Mouse (Mus musculus) liver, adult 2 months (tissue): ENCODE data around the gene Dynll2. TPM values are rescaled to one million over a fixed set of nuclear protein-coding genes. Genes with fewer than 3 reads are reported as not detected.

Experiments
- DNase-seq: peaks from one replicate; pipeline ENCODE4 v3.0.0-alpha.2; 2011; ENCODE audit warnings: low read depth, low spot score; ENCODE audit errors: extremely low read depth
- H3K27ac ChIP-seq: fragments of 200-500 bp; replicated peaks from 2 replicates; pipeline ENCODE4 v1.5.1; 2012; ENCODE audit warnings: low read depth, mild to moderate bottlenecking, control low read depth, inconsistent platforms, low read length; ENCODE audit not compliant: insufficient read depth
- H3K27me3 ChIP-seq: fragments of 200-500 bp; 2 replicates; pipeline ENCODE4 v1.6.1; 2012; ENCODE audit warnings: mild to moderate bottlenecking, moderate library complexity, low read length, inconsistent platforms; ENCODE audit not compliant: control insufficient read depth, insufficient read depth
- H3K36me3 ChIP-seq: fragments of 200-500 bp; 2 replicates; pipeline ENCODE4 v1.6.1; 2012; ENCODE audit warnings: low read length, inconsistent platforms; ENCODE audit not compliant: control insufficient read depth, insufficient read depth
- H3K4me1 ChIP-seq: fragments of 200-500 bp; 2 replicates; pipeline ENCODE4 v1.6.1; 2011; ENCODE audit warnings: low read length; ENCODE audit not compliant: control insufficient read depth, insufficient read depth
- H3K4me3 ChIP-seq: fragments of 200-500 bp; 2 replicates; pipeline ENCODE4 v1.5.1; 2011; ENCODE audit warnings: low read depth, mild to moderate bottlenecking, control low read depth, low read length, moderate library complexity; ENCODE audit not compliant: insufficient read depth
- H3K79me2 ChIP-seq: fragments of 200-500 bp; 2 replicates; pipeline ENCODE4 v1.6.1; 2012; ENCODE audit warnings: inconsistent platforms, mild to moderate bottlenecking, low read length, moderate library complexity; ENCODE audit not compliant: control insufficient read depth, insufficient read depth
- H3K9ac ChIP-seq: fragments of 200-500 bp; 2 replicates; pipeline ENCODE4 v1.6.1; 2012; ENCODE audit warnings: low read depth, mild to moderate bottlenecking, control low read depth, inconsistent platforms, low read length
- CTCF ChIP-seq: fragments of 200-500 bp; IDR thresholded peaks from 2 replicates; pipeline ENCODE4 v1.5.1; 2011; ENCODE audit warnings: low read depth, low read length, control low read depth
- POLR2A ChIP-seq: fragments of 200-500 bp; IDR thresholded peaks from 2 replicates; pipeline ENCODE4 v1.6.1; 2011; ENCODE audit warnings: low read length, control low read depth; ENCODE audit not compliant: insufficient read depth; ENCODE audit errors: extremely low read depth
- WGBS: fragments of 180-500 bp; shearing (Covaris S2); methylation state at CpG from one replicate; pipeline ENCODE4 v1.1.7; 2018; 5-methylcytosine and 5-hydroxymethylcytosine counted together
- polyA plus RNA-seq: library from polyadenylated mRNA; depleted of rRNA; stranded (reverse); fragments of >200 nt; gene quantifications from 2 replicates; pipeline ENCODE4 v1.2.3, GENCODE M21; 2012
- total RNA-seq: library from RNA; depleted of rRNA; stranded (reverse); fragments of >200 nt; gene quantifications from 2 replicates; pipeline ENCODE4 v1.2.3, GENCODE M21; 2014

The Dynll2 gene
- total and polyA plus RNA-seq, 2 experiments = 24.8 to 112 TPM

DNA sequence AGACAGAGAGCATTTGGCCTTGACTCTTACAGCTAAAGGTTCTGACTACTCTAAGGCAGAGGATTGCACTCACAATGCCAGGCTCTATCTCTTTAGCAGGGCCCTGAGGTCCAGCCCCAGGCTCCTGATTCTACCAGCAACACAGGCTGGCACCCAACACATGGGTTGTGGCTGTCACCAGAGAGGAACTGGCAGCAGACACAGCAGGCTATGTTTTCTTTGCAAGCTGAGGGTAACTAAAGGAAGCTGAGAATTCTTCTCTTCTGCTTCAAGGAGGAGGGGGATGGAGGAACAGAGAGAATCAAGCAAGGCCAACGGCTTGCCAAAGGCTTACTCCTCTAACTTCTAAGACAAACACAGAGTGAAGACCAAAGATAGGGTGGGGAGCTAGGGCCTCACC is 21.3 kb upstream of the Dynll2 start:
- Histone ChIP-seq H3K9ac (no peak overlapping the region), H3K4me3 (no peak overlapping the region), H3K4me1 (no peaks in the 10 kb centered on the region), H3K27ac (no peak overlapping the region), H3K79me2 (no peaks in the 10 kb centered on the region), H3K36me3 (no peaks in the 10 kb centered on the region), H3K27me3 (no peaks in the 10 kb centered on the region)
- no peak for DNase-seq
- 80% methylated on average over 1 of the region's 1 CpGs for WGBS
- no peak for TF ChIP-seq CTCF

DNA sequence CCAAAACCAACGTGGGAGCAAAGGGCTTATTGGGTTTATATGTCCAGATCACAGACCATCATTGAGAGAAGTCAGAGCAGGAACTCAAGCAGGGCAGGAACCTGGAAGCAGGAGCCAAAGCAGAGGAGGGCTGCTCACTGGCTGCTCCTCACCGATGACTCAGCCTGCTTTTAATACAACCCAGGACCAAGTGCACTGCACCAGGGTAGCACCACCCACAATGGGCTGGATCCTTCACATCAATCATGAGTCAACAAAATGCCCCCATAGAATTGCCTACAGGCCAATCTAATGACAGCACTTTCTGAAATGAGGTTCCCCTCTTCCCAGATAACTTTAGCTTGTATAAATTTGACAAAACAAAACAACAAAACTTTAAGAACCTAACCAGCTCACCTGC is 16.8 kb upstream of the Dynll2 start:
- Histone ChIP-seq H3K79me2 (no peaks in the 10 kb centered on the region), H3K9ac (no peak overlapping the region), H3K4me1 (no peaks in the 10 kb centered on the region), H3K4me3 (no peak overlapping the region), H3K36me3 (no peaks in the 10 kb centered on the region), H3K27ac (no peak overlapping the region), H3K27me3 (no peaks in the 10 kb centered on the region)
- TF ChIP-seq CTCF (no peak), POLR2A (no peak)
- DNase-seq = no peak
- 49% methylated on average over 2 of the region's 2 CpGs for WGBS

DNA sequence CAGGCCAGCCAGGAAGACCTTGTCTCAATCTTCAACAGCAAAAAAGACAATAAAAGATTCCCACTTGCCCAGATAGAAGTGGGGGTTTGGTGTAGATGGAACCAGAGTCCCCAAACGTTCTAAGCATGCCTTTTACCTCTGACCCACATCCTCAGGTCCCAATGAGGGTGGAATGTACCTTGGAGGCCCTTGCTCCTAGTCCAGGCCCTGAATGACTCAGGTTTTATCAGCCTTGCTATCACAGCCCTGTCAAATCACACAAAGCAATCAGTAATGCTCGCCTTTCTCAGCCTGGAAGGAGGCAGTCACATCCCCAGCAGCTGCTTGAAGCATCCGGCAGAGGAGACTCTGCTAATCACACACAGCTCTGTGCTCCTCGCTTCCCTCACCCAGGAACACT is 15.4 kb upstream of the Dynll2 start:
- H3K36me3 ChIP-seq = no peaks in the 10 kb centered on the region

DNA sequence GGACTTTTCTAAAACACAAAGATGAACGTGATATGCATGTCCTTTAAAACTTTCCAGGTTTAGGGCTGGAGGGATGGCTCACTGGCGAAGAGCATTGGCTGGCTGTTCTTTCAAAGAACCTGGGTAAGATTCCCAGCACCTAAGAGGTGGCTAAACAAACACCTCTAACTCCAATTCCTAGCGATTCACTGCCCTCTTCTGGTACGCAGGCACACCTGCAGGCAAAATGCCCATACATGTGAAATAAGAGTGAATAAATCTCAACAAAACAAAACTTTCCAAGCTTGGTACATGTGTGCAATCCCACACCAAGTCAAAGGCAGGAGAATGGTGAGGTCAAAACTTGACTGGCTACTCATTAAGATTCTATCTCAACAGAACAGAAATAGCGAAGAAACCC is 12.4 kb upstream of the Dynll2 start:
- H3K4me3 ChIP-seq = no peak overlapping the region
- H3K27ac ChIP-seq = no peak overlapping the region
- no peaks in the 10 kb centered on the region for H3K27me3 ChIP-seq
- no peaks in the 10 kb centered on the region for H3K36me3 ChIP-seq
- no peak for DNase-seq
- H3K9ac ChIP-seq = no peak overlapping the region
- H3K79me2 ChIP-seq = no peaks in the 10 kb centered on the region
- H3K4me1 ChIP-seq = no peaks in the 10 kb centered on the region
- WGBS = 91% methylated on average over 5 of the region's 5 CpGs
- peak; percentile 53 for TF ChIP-seq CTCF
- TF ChIP-seq POLR2A = no peak

More for the DNA sequence above, 15.4 kb upstream of the Dynll2 start:
- no peaks in the 10 kb centered on the region for H3K79me2 ChIP-seq
- no peaks in the 10 kb centered on the region for H3K4me1 ChIP-seq
- H3K27ac ChIP-seq = no peak overlapping the region
- DNase-seq = no peak
- H3K27me3 ChIP-seq = no peaks in the 10 kb centered on the region
- 73% methylated on average over 4 of the region's 4 CpGs for WGBS
- no peak overlapping the region for H3K4me3 ChIP-seq
- no peak overlapping the region for H3K9ac ChIP-seq
- TF ChIP-seq CTCF (no peak), POLR2A (no peak)

GRCm38 (mm10) chr11:87991806-87992205 is 4.5 kb upstream of the Dynll2 start:
- TF ChIP-seq POLR2A (no peak), CTCF (no peak)
- peaks cover 5% of the 10 kb centered on the region; the same call in 1 of the 2 replicates for H3K4me1 ChIP-seq
- H3K9ac ChIP-seq = no peak overlapping the region
- no peak overlapping the region for H3K4me3 ChIP-seq
- no peaks in the 10 kb centered on the region for H3K36me3 ChIP-seq
- peak; percentile 92 for DNase-seq
- H3K79me2 ChIP-seq = peaks cover 5% of the 10 kb centered on the region
- peak overlapping the region; percentile 45 for H3K27ac ChIP-seq
- H3K27me3 ChIP-seq = no peaks in the 10 kb centered on the region
- WGBS = 11% methylated on average over 4 of the region's 4 CpGs

DNA sequence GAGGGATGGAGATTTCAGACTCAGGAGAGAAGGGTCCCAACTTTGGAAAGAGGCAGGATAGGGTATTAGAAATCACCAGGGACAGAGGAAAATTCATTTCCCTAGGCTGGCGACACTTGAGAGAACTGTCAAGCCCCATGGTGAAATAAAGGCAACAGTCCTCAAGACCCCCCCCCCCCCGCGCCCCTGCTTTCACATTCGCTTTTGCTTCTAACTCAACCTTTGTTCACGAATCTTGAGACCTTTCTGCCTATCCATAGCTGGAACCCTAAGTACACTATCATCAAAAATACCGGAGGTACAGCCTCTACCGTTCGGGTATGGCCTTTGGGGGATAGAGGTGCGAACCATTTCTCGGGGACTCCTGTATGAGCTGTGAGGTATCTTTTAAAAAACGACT is 528 bp upstream of the Dynll2 start:
- H3K27ac ChIP-seq = peak overlapping the region; percentile 75

More for the DNA sequence above, 528 bp upstream of the Dynll2 start:
- no peak for DNase-seq
- Histone ChIP-seq H3K27me3 (no peaks in the 10 kb centered on the region), H3K9ac (peak overlapping the region; percentile 28), H3K79me2 (peaks cover 25% of the 10 kb centered on the region), H3K4me3 (peak overlapping the region; percentile 100), H3K36me3 (peaks cover 7% of the 10 kb centered on the region), H3K4me1 (peaks cover 22% of the 10 kb centered on the region)
- 68% methylated on average over 11 of the region's 11 CpGs for WGBS
- TF ChIP-seq POLR2A = no peak
